Mouse (Mus musculus) cerebellum, postnatal 25 days (tissue): ENCODE measurements around the gene Tufm.

ENCODE experiments used
- DNase-seq, 2 experiments: peaks; one replicate each; pipeline ENCODE4 v3.0.0; 2021; ENCODE audit warnings: mixed read lengths in 2 of 2

The Tufm gene

DNA sequence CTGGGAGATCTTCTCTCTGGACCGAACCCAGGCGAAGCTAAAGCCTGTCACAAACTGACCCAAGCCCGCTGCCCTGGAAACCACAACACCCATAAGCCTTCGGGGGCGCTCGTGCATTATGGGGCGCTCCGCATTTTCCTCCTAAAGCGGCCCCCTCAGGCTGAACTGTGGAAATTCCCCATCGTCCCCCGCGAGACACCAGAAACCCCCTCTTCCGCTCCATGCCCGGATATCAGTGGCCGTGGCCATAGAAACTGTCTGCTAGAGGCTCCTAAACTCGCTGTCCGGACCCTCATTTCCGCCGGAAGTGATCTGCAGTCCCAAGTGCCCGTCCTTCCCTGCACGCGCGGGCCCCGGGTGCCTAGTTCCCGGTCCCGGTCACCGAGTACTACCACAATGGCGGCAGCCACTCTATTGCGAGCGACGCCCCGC lies at the start of gene Tufm:
Gene Tufm, plus strand, starts transcription at position 310 of the 432 bp plus-strand sequence.
- peak; percentile 95 to 96 for DNase-seq

- no peak for DNase-seq
These were observed 47.0 kb upstream of the Tufm start for GRCm38 (mm10) chr7:126440134-126440533.

DNA sequence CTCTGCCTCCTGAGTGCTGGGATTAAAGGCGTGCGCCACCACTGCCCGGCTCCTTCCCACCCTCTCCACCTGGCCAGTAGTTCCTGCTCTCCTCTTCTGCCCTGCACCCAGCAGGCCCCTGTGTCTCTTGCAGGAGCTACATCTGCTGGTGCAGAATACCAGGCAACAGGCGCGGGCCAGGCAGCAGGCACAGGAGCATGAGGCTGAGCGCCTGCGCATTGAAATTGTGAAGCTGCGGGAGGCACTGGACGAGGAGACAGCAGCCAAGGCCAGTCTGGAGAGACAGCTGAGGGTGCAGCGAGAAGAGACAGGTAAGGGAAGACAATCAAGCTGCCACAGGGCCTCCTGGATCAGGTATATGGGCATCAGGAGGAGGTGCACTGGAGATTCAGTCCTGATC lies 43.2 kb upstream of the Tufm start:
- DNase-seq, result no peak

- DNase-seq, result no peak
These were observed 42.6 kb upstream of the Tufm start for GRCm38 (mm10) chr7:126444536-126444935.

- DNase-seq, result no peak
These were observed 41.9 kb upstream of the Tufm start for GRCm38 (mm10) chr7:126445104-126445815.

- no peak for DNase-seq
These were observed 40.9 kb upstream of the Tufm start for GRCm38 (mm10) chr7:126446217-126446616.

DNA sequence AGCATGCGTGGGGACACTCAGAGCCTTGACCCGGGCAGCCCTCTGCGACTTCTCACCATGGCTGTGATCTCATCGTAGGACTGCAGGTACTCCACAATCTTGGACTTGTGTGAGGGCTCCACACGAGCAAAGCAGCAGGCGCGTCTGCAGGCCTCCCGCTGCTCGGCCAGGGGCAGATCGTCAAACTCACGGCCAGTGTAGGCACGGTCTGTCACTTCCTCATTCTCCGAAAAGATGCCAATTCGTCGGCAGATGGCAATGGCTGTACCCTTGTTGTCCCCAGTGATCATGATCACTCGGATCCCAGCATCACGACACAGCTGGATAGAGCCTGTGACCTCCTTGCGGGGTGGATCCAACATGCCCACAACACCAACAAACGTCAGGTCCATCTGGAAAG lies 38.7 kb upstream of the Tufm start:
- no peak for DNase-seq

- no peak for DNase-seq
These were observed 37.2 kb upstream of the Tufm start for GRCm38 (mm10) chr7:126449991-126450390.

- no peak for DNase-seq
These were observed 36.5 kb upstream of the Tufm start for GRCm38 (mm10) chr7:126450641-126451040.

- DNase-seq, result no peak
These were observed 34.9 kb upstream of the Tufm start for GRCm38 (mm10) chr7:126452244-126452643.

DNA sequence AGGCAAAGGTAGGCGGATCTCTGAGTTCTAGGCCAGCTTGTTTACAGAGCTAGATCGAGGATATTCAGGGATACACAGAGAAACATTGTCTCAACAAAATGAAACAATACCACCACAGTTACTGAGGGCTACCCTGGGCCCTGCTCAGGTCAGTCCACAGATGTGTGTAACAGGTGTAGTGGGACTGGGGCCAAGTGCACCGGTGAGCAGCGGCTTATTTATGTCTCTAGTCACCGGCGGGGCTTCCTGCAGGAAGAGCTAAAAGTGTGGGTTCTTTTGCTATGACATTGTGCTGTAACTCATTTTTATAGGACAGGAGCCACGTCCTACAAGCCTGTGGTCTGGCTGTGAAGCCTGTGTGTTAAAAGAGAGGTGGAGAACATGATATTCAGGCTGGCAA lies 33.3 kb upstream of the Tufm start:
- DNase-seq, result no peak

- no peak for DNase-seq
These were observed 31.9 kb upstream of the Tufm start for GRCm38 (mm10) chr7:126455242-126455641.

GRCm38 (mm10) chr7:126456382-126457266 lies 30.5 kb upstream of the Tufm start:
- no peak for DNase-seq

- DNase-seq, result no peak
These were observed 28.9 kb upstream of the Tufm start for GRCm38 (mm10) chr7:126458225-126458624.

- DNase-seq, result no peak
These were observed 28.1 kb upstream of the Tufm start for GRCm38 (mm10) chr7:126458844-126459618.

- DNase-seq, result no peak
These were observed 26.4 kb upstream of the Tufm start for GRCm38 (mm10) chr7:126460623-126461399.

- no peak for DNase-seq
These were observed 25.5 kb upstream of the Tufm start for GRCm38 (mm10) chr7:126461626-126462025.

DNA sequence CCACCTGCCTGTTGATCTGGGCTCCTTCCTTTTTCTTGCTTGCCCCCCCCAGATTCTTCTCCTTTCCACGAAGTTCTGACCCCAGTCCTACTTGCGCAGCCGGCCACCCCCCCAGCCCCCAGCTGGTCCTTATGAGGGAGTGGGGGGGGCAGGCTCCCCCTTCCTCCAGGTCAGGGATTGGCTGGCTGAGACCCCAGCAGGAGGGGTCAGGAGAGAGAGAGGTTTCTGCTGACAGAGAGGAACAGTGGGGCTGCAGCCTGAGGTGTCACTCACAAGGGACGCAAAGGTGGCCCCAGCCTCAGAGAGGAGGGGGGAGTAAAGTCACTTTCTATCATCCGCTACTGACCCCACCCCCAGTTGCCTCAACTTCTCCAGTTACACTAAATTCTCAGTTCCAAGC lies 24.2 kb upstream of the Tufm start, which contains the start of gene Atp2a1:
Gene Atp2a1, minus strand, starts transcription at position 105 of the 400 bp plus-strand sequence.
- DNase-seq, result no peak

DNA sequence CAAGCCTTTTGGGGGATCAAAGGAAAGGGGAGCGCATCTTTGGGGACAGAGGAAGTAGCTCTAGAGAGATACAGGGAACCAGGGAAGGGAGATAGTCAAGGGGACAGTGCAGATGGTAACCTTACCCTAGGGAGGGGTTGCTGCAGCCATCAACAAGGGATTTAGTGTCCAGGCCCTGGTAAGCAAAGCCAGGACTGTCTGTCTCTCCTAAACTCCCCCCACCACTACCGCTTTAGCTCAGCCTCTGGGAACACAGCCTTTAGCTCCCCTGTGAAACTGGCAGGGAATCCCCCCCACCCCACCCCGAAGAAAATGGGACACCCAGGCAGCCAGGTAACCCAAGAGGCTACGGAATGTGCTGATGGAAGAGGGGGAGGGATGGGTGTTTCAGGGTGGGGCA lies 23.6 kb upstream of the Tufm start:
- no peak for DNase-seq

DNA sequence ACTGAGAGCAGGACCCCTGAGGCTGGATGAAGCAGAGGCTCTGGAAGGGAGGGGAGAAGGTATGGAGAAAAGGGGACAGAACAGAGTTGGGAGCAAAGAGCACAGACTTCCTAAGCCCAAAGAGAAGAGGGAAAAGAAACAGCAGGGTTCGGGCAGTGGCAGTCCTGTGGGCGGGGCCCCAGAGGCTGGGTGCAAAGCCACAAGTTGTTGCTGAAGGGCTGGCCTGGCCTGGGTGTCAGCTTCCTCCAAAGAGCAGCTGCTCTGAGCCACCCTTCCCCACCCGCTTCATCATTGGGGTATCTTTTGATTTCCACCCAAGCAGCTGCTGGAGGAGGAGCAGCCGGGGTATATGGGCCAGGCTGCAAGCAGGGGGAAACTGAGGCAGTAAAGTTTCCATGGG lies 23.0 kb upstream of the Tufm start:
- no peak for DNase-seq

- DNase-seq, result no peak
These were observed 22.3 kb upstream of the Tufm start for GRCm38 (mm10) chr7:126464836-126465235.
